Mouse (Mus musculus) left cerebral cortex, adult 18-20 months (tissue): ENCODE data around the gene Rhoh. TPM values are rescaled to one million over a fixed set of nuclear protein-coding genes. Genes with fewer than 3 reads are reported as not detected.

Source experiments
- DNase-seq, 2 experiments: peaks; one replicate each; pipeline ENCODE4 v3.0.0; 2021 to 2022; ENCODE audit warnings: low spot score in 2 of 2, mixed read lengths in 1 of 2
- total RNA-seq, 2 experiments: library from RNA; stranded (reverse); gene quantifications; 2 replicates each; pipeline ENCODE4 v1.2.3; 2021

Gene Rhoh
- total RNA-seq, 2 experiments from 2014 or later, result 1.0 to 1.1 TPM

DNA sequence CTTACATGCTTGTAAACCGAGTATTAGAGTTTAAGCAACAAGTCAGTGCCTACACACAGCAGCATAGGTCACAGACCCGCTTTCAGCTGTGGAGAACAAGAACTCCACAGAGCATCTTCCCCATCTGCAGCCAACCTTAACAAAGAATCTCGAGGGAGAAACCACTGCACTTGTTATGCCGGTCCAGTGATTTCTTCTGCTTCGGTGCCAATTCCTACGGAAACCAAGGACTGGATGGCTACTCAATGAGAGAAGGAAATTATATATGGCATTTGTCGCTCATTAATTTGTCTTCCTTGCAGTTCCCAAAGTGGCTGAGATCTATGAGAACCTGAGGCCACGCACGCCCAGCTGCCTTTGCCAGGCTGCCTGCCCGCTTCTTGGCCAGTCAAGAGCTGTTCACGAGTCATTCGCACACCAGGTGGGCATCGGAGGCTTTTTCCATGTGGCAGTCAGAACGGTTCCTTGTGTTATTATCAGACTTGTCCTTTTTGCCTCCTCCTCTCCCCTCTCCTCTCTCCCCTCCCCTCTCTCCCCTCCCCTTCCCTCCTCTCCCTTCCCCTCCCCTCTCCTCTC, 30.3 kb downstream of the Rhoh start:
- no peak for DNase-seq

DNA sequence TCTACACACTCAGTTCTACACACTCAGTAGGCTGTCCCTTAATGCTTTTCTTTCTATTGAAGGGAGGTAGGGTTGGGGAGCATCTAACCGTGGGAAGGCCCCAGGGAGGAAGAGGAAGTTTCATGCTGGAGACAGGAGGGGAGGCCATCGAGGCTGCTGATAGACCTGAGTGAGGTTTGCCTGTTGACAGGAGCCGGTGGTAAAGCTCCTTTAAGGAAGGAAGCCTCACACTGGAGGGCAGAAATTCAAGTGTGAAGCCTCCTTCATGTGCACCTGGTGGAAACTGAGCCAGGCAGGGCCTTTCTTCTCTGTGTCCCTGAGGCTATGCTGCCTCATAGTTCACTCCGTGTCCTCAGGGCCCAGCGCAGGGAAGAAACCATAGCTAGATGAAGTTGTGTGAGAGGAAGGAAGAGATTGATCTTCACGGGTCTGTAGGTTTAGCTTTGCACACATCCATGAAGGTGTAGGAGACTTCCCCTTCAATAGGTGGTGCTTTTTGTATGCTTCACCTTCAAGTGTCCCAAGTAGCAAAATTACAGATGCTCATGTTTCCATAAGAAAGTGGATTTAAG, 34.2 kb downstream of the Rhoh start:
- DNase-seq, result no peak

DNA sequence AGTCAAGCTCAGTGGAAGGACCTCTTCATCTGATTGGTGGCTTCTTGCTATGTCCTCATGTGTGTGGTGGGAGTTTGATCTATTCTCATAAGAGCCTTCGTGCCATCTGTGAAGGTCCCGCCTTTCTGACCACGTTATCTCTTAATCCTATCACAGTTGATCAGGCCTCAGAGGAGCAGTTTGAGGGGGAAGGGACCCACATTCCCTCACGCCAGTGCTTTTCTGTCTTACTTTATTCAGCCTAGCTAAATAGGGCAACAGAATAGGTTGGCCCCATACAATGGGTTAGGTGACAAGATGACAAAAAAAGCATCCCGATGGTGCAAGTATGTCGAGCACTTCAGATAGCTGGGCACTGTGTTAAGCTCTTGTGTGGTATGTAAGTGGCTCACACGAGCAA, 34.8 kb downstream of the Rhoh start:
- DNase-seq, result no peak

DNA sequence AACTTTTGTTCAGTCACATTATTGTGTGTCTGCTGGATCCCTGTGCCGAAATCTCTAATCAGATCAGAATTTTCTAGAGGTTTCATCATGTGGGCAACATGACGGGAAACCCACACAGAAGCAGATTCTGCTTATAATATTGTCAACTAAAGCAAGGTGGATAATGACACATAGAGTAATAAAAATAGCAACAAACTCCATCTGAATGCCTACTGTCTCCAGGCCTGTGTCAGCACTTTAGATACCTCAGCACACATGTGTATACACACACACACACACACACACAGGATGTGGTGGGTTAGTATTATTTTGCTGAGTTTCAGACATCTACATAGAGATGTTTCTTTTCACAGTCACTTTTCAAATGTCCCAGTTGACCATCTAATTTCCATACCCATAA, 36.7 kb downstream of the Rhoh start:
- DNase-seq, result no peak

DNA sequence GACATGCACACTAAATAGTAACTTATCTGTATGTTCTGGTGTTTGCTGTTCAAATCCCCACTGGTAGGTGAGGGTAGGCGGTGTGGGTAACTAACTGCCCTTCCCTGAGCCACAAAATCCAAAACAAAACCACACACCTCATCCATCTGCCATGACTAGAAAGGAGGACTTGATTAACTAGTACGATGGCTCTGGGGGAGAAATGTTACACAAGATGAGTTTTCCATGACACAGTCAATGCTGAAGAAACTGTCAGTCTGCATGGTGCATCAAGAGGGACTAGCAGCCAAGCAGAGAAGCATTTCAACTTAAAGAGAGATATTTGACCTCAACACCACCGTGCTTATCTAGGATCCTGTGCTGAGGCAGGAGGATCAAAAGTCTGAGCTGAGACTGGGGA, 37.7 kb downstream of the Rhoh start:
- DNase-seq, result no peak

DNA sequence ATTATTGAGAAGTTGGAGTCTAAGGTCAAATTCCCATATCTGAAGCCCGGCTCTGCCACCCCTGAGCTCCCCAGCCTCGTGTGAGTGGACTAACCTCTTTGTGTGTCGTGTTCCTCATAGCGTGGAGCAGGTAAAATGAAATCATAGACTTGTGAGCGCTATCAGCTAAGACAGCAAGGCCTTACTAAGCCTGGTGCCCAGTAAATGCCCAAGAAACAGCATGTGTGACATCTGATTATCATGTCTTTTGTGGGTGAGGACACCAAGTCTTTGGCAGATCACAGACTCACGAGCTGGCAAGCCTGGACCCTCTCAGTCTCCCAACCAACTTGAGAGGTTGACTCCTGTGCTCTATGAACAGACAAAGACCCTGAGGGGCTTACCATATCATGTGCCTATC, 39.1 kb downstream of the Rhoh start:
- DNase-seq, result no peak

DNA sequence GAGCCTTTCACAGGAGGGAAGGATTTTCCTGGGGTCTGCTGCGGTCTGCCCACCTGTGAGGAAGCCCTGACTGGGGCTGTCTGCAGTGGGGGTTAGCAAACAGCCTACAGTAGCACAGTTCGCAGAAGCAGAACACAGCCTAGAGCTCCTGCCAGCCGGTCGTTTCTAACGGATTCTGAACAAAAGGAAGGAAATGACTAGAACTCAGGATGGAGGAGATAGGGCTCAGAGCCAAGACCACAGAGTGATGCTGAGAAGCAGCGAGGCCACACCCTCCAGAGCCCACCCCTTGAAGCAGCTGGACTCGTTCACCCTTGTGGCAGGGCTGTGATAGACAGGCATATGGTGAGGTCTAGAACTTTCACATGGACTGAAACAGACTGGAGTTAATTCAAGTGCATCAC, 39.9 kb downstream of the Rhoh start:
- DNase-seq, result no peak

GRCm38 (mm10) chr5:65901868-65902418, 40.9 kb downstream of the Rhoh start:
- DNase-seq, result no peak

- DNase-seq, result no peak
Measured at GRCm38 (mm10) chr5:65902811-65903210, 41.8 kb downstream of the Rhoh start.

DNA sequence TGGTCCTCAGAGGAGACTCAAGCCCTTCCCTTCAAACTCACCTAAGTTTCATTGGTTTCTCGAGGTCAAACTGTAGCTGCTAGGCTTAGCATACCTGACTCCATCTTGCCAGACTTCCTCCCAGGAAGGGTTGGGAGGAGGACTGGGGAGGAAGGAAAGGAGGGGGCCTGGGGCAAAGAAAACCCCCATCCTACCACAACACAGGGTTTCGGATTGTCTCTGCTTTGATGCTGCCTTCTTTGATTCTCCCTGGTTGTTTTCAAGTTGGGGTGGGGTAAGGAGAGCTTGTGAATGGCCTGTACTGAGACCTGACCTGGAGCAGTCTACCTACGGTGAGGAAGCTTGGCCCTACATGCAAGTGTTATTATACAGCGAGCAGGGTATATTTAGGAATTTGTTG, 43.5 kb downstream of the Rhoh start:
- no peak for DNase-seq

- DNase-seq, result no peak
Measured at GRCm38 (mm10) chr5:65908751-65909150, 47.7 kb downstream of the Rhoh start.

DNA sequence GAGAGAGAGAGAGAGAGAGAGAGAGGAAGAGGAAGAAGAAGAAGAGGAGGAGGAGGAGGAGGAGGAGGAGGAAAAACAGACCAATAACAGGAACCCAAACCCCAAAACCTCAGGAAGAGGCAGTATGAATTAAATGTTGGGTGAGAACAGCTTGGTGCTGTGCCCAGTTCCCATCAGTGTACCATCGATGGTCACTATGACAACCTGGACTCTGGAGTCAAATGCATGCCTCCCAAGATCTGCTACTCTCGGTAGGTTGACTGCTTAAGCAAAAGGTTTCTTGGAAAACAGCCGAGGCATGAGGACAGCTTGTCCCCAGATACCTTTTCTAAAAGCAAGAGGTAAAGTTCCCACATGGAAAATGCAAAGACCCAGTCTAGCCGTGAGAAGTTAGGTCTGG, 48.3 kb downstream of the Rhoh start:
- DNase-seq, result no peak

- no peak for DNase-seq
Measured at GRCm38 (mm10) chr5:65910398-65910797, 49.4 kb downstream of the Rhoh start.

GRCm38 (mm10) chr5:65911676-65912075, 50.7 kb downstream of the Rhoh start:
- no peak for DNase-seq

GRCm38 (mm10) chr5:65912201-65912600, 51.2 kb downstream of the Rhoh start:
- DNase-seq, result no peak

DNA sequence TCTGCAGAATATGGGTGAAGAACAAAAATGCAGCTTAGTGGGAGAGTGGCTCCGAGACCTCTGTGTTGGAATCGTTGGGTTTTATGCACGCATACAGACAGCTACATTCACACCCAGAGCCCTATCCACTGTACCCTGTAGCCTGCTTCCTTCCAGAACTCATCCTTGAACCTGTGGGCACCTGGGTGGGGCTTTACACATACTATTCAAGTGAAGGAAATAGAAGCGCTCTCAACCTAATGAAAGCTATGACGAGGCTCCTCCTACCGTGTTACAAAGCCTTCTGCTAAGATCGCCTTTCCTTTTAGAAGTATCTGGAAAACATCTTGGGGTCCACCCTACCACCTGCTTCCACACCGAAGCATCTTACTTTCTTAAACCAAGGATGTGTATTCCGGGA, 52.1 kb downstream of the Rhoh start:
- DNase-seq, result no peak

DNA sequence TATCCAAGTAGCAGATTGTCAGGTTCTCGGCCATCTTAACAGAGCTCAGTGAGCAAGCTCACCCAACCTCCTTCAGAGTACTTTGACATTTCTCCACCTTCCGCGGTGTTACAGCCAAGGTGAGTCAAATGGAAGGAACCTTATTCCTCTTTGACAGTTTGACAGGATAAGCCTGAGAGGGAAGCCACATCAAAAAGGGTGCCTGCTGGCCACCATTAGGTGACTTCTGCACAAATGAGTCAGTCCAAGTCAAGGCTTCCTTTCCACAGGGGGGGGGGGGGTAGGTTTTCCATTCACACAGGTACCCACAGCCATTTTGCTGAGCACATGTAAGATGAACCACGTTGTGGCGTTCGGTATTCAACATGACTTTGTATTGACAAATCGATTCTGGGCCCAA, 53.3 kb downstream of the Rhoh start:
- no peak for DNase-seq

GRCm38 (mm10) chr5:65916930-65917329, 55.9 kb downstream of the Rhoh start:
- DNase-seq, result no peak

DNA sequence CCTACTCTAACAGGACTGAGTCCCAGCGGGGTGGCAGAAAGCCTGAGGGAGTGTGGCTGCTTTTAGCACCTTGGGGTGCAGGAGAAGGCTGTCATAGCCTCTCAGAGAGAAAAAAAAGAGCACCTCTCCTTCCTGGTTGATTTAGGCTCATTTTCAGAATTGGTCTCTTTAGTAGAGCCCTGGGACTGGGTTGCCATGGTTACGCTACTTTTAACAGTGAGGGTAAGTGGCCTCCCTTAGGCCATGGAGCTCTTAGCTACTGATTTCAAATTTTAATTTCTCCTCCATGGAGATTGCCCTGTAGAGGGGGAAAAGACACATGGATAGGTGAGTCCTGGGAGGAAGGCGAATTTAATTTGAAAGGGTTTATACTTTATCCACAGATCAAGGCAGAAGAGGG, 57.6 kb downstream of the Rhoh start:
- no peak for DNase-seq

GRCm38 (mm10) chr5:65919326-65919725, 58.3 kb downstream of the Rhoh start:
- DNase-seq, result no peak

DNA sequence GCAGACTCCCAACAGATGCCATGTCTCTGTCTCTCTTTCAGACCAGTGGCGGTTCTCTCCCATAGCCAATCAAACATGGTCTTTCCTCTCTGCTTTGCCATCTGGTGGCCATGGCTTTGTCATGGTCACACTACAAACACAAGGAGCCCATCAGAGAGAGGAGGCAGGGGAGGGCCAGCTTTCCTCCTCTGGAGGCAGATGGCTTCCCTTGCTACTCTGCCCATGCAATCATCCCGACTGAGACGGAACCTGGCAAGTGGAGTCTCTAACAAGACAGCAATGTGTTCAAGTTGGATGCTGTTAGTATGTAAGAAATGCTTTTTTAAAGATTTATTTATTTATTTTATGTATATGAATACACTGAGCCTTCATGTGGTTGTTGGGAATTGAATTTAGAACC, 58.9 kb downstream of the Rhoh start:
- DNase-seq, result no peak

DNA sequence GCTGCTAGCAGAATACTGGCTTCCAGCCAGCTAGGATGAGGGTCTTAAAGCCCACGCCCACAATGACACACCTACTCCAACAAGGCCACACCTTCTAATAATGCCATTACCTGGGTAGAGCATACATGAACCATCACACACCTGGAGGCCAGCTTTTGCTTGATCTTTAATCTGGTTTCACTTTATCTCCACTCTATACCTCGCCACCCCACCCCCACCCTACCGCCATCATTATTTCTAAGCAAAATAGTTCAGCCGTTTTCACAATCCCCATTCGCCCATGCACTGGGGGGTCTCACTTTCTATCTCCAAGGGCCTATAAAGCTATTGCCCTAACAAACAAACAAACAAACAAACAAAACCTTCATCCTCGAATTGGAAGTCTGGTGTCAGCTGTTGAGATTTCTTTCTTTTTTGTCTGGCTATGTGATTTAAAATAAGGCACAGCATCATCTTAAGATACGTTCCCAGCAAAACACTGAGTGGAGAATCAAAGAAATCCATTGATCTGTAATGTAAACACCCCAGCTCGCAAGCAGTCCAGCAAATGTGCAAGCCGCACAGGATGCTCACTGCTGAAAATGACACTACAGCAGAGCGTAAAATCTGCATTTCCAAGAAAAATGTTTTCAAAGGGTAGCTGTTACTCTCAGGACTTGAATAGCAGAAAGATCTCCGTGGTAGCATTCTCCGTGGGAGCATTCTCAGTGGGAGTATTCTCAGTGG, 59.9 kb downstream of the Rhoh start:
- no peak for DNase-seq
